Mouse (Mus musculus): Measurements from ENCODE around the gene Eln.
A peak's percentile ranks its signal among the peaks of the same experiment; 100 is the strongest.

Gene Eln

GRCm38 (mm10) chr5:134743991-134744390 lies 3.1 kb downstream of the Eln start:
- DNase-seq (ENCODE audit: low spot score): no peak

- DNase-seq (ENCODE audit: low spot score): no peak
Observed at GRCm38 (mm10) chr5:134742221-134742795, 4.8 kb downstream of the Eln start.

- no peak for DNase-seq (ENCODE audit: low spot score)
Observed at GRCm38 (mm10) chr5:134740501-134741341, 6.4 kb downstream of the Eln start.

DNA sequence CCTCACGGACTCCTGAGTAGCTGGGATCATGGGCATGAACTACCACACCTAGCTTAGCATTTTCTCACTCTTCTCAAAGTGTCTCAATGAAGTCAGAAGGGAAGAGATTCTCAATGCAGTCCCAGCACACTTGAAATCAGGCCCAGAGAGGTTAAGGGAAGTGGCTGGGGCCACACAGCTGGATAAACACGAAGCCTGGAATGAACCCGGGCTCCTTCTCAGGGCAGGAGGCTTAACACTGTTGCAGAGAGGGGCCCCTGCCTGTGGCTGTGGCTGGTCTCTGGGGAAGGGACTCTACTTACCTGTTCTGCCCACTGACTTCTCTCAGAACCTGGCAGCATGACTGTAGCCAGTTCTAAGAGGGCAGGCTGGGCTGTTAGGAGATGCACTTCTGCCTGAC lies 7.2 kb downstream of the Eln start:
- no peak for DNase-seq (ENCODE audit: low spot score)

GRCm38 (mm10) chr5:134734920-134735319 lies 12.2 kb downstream of the Eln start:
- DNase-seq (ENCODE audit: low spot score): no peak

DNA sequence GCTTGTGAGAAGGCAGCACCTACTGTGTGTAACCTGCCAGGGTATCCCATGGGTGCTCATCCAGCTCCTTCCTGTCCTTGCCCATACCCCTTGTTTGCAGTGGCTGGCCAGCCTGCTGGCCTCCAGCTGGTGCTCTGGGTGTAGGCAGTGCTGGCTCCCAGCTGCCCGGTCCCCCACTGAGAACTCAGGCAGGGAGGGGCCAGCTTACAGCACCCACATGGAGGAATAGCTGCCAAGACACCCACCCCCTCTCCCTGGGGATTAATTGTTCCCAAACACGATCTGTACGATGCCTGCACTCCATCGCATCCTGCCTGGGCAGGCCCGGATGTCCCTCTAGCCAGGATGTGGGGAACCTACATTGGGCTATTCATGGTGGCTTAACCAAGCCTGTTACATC lies 13.1 kb downstream of the Eln start:
- peak; percentile 47 for DNase-seq (ENCODE audit: low spot score)

GRCm38 (mm10) chr5:134733241-134733640 lies 13.9 kb downstream of the Eln start:
- DNase-seq (ENCODE audit: low spot score): no peak

- DNase-seq (ENCODE audit: low spot score): no peak
Observed at GRCm38 (mm10) chr5:134729124-134729523, 18.0 kb downstream of the Eln start.

- no peak for DNase-seq (ENCODE audit: low spot score)
Observed at GRCm38 (mm10) chr5:134728535-134728934, 18.6 kb downstream of the Eln start.

DNA sequence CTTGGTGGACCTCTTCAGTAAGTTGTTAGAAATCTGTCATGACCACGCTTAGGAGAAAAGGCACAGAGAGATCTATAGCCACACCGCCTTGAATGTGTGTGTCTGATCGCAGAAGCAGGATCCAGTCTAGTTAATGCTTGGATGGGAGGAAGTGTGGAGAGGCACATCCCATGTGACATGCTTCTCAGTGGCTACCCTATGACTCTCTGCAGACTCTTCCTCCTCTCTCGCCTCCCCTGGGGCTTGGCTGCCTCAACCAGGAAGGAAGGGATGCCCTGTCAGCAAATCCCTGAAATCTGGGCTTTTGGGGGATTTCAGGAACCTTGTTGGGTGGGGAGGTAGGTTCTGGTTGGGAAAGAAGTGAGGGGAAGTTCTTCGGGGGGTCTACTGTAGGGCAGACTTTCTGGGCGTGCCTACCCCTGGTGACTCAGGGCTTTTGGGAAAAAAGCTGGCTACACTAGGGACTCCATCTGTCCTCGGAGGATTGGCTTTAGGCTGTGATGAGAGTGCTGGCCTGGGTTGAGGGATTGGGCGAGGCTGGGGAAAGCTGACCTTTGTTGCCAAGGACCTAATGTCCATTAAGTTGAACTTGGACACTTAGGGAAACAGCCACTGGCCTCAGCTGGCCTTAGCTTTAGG lies 20.0 kb downstream of the Eln start:
- DNase-seq (ENCODE audit: low spot score): no peak

DNA sequence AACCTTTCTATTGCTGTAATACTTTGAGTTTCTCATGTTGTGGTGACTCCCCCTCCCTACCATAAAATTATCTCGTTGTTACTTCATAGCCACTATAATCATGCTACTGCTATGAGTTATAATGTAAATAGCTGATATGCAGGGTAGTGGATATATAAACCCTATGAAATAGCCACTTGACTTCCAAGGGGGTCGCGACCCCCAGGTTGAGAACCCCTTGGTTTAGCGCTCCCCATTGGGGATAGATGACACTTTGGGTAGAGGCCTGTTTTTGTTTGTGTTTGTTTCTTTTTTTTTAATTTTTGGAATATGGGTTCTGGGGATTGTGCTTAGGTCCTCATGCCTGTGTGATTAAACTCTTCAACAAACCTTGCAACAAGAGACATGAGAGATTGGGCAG lies 21.8 kb downstream of the Eln start:
- no peak for DNase-seq (ENCODE audit: low spot score)

- DNase-seq (ENCODE audit: low spot score): no peak
Observed at GRCm38 (mm10) chr5:134720058-134720457, 27.1 kb downstream of the Eln start.

DNA sequence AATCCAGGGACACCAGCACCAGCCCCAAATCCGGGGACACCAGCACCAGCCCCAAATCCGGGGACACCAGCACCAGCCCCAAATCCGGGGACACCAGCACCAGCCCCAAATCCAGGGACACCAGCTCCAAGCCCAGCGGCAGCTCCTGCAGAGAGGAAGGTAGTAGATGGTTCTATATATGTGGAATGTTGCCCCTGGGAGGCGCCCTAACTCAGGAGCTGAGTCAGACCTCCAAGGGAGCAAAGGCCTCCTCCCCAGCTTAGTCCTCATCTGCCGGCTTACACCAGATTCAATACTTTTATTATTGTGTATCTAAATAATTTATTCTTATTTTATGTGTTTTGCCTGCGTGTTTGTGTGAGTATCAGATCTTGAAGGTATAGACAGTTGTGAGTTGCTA lies 36.0 kb downstream of the Eln start:
- no peak for DNase-seq (ENCODE audit: low spot score)

- no peak for DNase-seq (ENCODE audit: low spot score)
Observed at GRCm38 (mm10) chr5:134709275-134709674, 37.8 kb downstream of the Eln start.

GRCm38 (mm10) chr5:134704157-134704556 lies 43.0 kb downstream of the Eln start:
- DNase-seq (ENCODE audit: low spot score): peak; percentile 85

DNA sequence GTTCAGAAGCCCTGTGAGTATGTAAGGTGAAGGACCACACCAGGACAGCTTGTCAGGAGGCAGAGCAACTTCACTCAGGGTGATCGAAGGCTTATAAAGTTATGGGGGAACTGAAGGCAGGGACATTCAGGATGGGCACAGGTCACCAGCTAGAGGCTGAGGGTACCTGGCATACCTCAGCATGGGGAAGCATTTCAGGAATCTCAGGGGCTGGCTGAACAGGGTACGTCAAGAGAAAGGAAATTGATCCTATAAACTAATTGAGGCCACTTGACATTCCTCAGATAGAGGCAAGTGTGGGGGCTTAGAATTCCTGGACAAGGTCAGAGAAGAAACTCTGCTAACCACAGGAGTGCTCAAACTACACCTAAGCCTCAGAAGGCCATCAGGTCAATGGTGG lies 51.6 kb downstream of the Eln start:
- no peak for DNase-seq (ENCODE audit: low spot score)

DNA sequence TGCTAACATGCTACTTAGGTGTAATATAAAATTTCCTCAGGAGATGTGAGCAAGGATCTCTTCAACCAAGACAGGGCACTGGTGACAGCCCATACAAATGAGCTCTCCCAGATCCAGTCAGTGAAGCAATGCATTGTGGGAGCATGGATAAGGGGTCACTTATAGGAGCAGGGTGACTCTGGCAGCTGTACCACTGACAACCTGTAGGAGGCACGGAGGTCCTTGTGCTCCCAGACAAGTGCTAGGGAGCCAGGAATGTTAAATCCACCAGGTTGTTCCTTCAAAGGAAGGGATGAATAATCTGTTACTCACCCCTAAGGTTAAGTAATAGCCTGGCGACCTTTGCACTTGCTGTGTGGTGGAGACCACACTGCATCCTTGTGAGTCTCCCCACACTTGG lies 52.0 kb downstream of the Eln start:
- no peak for DNase-seq (ENCODE audit: low spot score)

DNA sequence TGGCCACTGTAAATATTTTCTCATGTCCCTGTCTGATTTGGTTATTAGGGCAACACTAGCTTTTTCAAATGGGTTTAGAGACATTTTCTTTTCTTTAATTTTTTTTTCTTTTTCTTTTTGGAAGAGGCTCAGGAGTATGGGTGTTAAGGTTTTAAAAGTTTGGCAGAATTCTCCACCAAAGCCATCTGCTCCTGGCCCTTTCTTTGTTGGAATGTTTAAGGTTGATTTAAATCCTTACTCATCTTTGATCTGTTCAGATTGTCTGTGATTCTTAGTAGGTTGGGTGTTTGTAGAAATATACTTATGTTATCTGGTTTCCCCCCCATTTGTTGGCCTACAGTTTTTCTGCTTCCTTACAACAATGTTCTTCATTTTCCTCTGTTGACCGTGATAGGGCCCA lies 54.4 kb downstream of the Eln start:
- DNase-seq (ENCODE audit: low spot score): no peak

DNA sequence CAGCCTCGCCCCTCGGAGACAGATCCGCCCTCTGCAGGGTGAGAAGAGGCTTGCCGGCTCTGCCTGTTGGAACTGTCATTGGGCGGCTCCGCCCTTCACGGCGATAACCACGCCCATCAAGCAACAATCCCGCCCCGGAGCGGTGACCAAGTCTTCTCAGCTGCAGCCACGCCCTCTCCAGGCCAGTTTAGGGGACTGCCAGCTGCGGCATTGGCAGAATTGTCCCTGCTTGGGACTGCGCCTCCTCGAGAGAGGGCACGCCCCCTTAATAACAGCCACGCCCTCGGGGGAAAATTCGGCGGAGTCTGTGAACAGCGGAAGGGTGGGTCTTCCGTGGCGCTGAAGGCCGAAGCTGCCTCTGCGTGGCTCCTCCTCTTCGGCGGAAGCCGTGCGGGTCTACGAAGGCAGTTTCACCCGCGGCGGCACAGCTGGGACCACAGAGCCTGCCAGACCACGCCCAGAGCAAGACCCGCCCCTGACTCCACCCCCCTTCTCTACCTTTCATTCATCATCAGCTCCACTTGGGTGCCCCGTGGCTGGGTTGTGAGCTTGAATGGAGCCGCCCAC lies 58.3 kb downstream of the Eln start:
- peak; percentile 99 for DNase-seq (ENCODE audit: low spot score)

GRCm38 (mm10) chr5:134688086-134688717 lies 58.9 kb downstream of the Eln start, which contains the start of gene Limk1:
TSS of gene Limk1 (minus strand) at chr5:134688598.
- DNase-seq (ENCODE audit: low spot score): peak; percentile 37

DNA sequence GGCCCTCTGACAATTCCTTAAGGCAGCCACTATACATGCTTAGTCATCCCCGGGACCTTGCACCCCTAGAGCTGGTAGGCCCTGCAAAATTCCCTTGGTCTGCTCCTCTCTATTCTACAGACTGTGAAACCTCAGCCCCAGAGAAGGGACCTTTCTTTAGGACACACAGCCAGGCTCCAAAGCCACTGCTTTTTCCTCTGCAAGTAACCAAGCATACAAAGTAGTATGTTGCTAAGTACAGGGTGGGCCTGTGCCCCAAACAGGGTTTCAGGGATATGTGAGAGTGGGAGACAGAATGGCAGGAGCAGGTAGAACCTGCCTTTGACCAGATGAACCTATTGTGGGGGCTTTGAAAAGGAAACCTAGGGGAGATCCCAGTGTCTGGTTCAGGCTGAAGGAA lies 59.9 kb downstream of the Eln start:
- no peak for DNase-seq (ENCODE audit: low spot score)

GRCm38 (mm10) chr5:134686541-134686940 lies 60.6 kb downstream of the Eln start:
- no peak for DNase-seq (ENCODE audit: low spot score)
